Mouse (Mus musculus): ENCODE measurements around the gene Tc2n.

DNA sequence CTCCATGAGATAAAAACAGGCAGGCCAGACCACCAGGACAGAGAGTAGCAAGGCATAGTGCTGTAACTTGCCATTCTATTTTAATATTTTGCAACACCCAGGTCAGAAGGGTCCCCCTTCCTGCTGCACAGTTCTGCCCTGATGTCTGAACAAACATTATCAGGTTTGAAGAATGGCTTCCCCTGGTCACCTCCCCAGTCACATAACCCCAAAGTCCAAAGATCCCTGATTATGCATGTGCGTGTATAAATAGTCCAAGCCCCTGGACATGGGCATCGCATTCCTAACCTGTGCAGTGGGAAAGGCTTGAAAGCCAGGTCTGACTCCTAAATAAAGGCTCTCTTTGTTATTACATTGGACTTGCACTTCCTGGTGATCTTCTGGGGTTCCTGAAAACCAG is 37.8 kb downstream of the Tc2n start:
- TF ChIP-seq CTCF (IDR thresholded peaks at IDR 0.05; ENCODE audit: low read depth) (no peak), EP300 (IDR thresholded peaks at IDR 0.05; ENCODE audit: low read depth) (no peak)

Data from heart, postnatal 0 days (tissue).